ENCODE assay signal across 8 mouse cellular contexts in the genomic region with DNA sequence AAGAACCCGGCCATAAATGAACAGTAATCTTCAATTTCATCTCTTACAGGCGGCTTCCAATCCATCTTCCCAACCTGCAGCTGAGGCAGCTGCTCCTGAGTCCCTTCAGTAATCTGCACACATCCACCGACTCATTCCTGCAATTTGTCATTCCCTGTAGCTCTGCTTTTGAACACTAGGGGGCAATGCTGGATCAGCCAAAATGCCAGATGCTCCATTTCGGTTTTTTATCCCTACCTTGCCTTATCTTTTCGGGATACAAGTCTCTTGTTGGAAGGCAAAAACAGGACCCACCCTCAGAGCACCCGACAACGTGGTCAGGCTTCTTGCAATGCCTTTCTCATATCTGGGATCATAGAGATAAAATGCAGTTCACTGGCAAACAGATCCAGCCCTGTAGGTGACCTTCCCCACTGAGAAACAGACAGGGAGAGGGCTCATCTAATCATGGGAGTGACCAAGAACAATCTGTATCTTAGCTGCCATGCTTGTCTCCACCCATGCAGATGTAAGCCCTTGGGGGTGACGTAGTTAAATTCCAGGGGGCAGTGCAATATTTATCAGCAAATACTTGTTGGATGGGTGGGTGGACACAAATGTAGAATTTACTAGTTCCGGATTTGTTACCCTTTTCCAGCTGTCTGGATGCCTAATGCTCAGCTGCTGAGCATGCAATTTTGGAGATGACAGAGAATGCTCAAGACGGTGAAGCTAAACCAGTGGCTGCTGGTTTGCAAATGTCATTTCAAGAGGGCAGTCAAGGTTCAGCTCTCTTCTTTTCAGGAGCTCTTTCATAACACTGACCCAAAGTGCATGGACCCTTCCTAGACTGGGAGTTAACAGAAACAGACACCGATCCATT.
DNase-seq lines count a peak whose midpoint lies in the region; ATAC-seq and TF ChIP-seq lines count a peak whose summit lies in the region.

No protein-coding gene starts in this region.

- peak; percentile 65 for DNase-seq in MN1 (ENCODE audit: low spot score)
- DNase-seq in c-Kit-positive CD71-positive TER-119-positive erythroid progenitor cells, embryonic 14.5 days (ENCODE audit: low spot score): peak; percentile 61
- DNase-seq in heart, postnatal 14 days: peak; percentile 64 to 82
- DNase-seq in large intestine, adult 2 months (ENCODE audit: low read depth, low spot score): peak; percentile 35
- DNase-seq in liver, embryonic 14.5 days (ENCODE audit: low read depth in 3 of 3, low spot score in 3 of 3): peak; percentile 37 to 41 (median 39)
- DNase-seq in urinary bladder, adult 2 months (ENCODE audit: low spot score): peak; percentile 28

- 28% methylated on average over 11 of the region's 11 CpGs for WGBS in forebrain, embryonic 16.5 days
- 24% methylated on average over 11 of the region's 11 CpGs for WGBS in large intestine, adult 2 months
- WGBS in liver, embryonic 14.5 days (ENCODE audit: insufficient replicate concordance): 15% methylated on average over 11 of the region's 11 CpGs
- WGBS in neural tube, embryonic 13.5 days: 31% methylated on average over 11 of the region's 11 CpGs

- no peaks in the 10 kb centered on the region for H3K9me3 ChIP-seq in forebrain, embryonic 16.5 days (ENCODE audit: control insufficient read depth, low read length)
- no peaks in the 10 kb centered on the region for H3K9me3 ChIP-seq in liver, embryonic 14.5 days (ENCODE audit: control insufficient read depth, low read length)
- H3K9me3 ChIP-seq in neural tube, embryonic 13.5 days: no peaks in the 10 kb centered on the region

- H3K27ac ChIP-seq in forebrain, embryonic 16.5 days (ENCODE audit: low read length): no peak overlapping the region
- H3K27ac ChIP-seq in liver, embryonic 14.5 days: no peak overlapping the region
- H3K27ac ChIP-seq in neural tube, embryonic 13.5 days (replicated peaks): no peak overlapping the region

- H3K27me3 ChIP-seq in forebrain, embryonic 16.5 days (replicated peaks; ENCODE audit: control insufficient read depth, insufficient read depth, low read length): no peaks in the 10 kb centered on the region
- H3K27me3 ChIP-seq in liver, embryonic 14.5 days (ENCODE audit: control insufficient read depth, insufficient read depth, low read length): peaks cover 4% of the 10 kb centered on the region
- H3K27me3 ChIP-seq in neural tube, embryonic 13.5 days: no peaks in the 10 kb centered on the region; the same call in 1 of the 2 replicates

- ATAC-seq in forebrain, embryonic 16.5 days: peak; percentile 12
- peak; percentile 75 for ATAC-seq in liver, embryonic 14.5 days (ENCODE audit: insufficient read depth)
- ATAC-seq in neural tube, embryonic 13.5 days (ENCODE audit: low read depth): peak; percentile 57

- intact Hi-C loops in heart, postnatal 14 days (cut with DNase I): loop anchor here (1.0 to 10.0 kb wide), 5 partner anchors 89 to 580 kb away; a partner anchor contains a TSS

- TF ChIP-seq EP300 in liver, embryonic 14.5 days (IDR thresholded peaks at IDR 0.05; ENCODE audit: low read depth): no peak; the same call in 1 of the 2 replicates

- H3K4me1 ChIP-seq in forebrain, embryonic 16.5 days (replicated peaks; ENCODE audit: control insufficient read depth, insufficient read depth, low read length): peaks cover 15% of the 10 kb centered on the region
- peaks cover 24 to 33% of the 10 kb centered on the region in 2 experiments for H3K4me1 ChIP-seq in liver, embryonic 14.5 days (replicated peaks; ENCODE audit: control insufficient read depth in 2 of 2, insufficient read depth in 2 of 2, low read length in 1 of 2)
- H3K4me1 ChIP-seq in neural tube, embryonic 13.5 days (replicated peaks): peaks cover 20% of the 10 kb centered on the region

- H3K4me2 ChIP-seq in forebrain, embryonic 16.5 days (ENCODE audit: low read length): no peak overlapping the region
- H3K4me2 ChIP-seq in liver, embryonic 14.5 days (ENCODE audit: low read depth): peak overlapping the region; percentile 41
- H3K4me2 ChIP-seq in neural tube, embryonic 13.5 days: no peak overlapping the region

- H3K4me3 ChIP-seq in forebrain, embryonic 16.5 days (replicated peaks; ENCODE audit: low read length): no peak overlapping the region
- H3K4me3 ChIP-seq in liver, embryonic 14.5 days (ENCODE audit: insufficient read depth in 1 of 2, low read depth in 2 of 2, low read length in 2 of 2): no peak overlapping the region
- no peak overlapping the region for H3K4me3 ChIP-seq in neural tube, embryonic 13.5 days

- no peak overlapping the region; the same call in 1 of the 2 replicates for H3K9ac ChIP-seq in forebrain, embryonic 16.5 days (replicated peaks; ENCODE audit: low read depth, low read length)
- no peak overlapping the region for H3K9ac ChIP-seq in liver, embryonic 14.5 days (replicated peaks)
- no peak overlapping the region for H3K9ac ChIP-seq in neural tube, embryonic 13.5 days

- peak; percentile 89 for TF ChIP-seq CTCF in liver, embryonic 14.5 days (IDR thresholded peaks at IDR 0.05; ENCODE audit: low read depth)

- no peaks in the 10 kb centered on the region for H3K36me3 ChIP-seq in forebrain, embryonic 16.5 days (ENCODE audit: control insufficient read depth, insufficient read depth)
- H3K36me3 ChIP-seq in liver, embryonic 14.5 days (replicated peaks; ENCODE audit: control insufficient read depth, insufficient read depth, low read depth): no peaks in the 10 kb centered on the region
- no peaks in the 10 kb centered on the region for H3K36me3 ChIP-seq in neural tube, embryonic 13.5 days

Comparison
In these comparisons a context has a peak if more than half of its experiments do, and no peak if none do; other contexts are left out.
1. ATAC-seq: peak in every context shown above with its lines; median percentile 75 in liver, embryonic 14.5 days; 57 in neural tube, embryonic 13.5 days; 12 in forebrain, embryonic 16.5 days.